Mouse (Mus musculus): ENCODE results near the gene Zbtb33. TPM values are rescaled to one million over a fixed set of nuclear protein-coding genes. Genes with fewer than 3 reads are reported as not detected.

Zbtb33 gene
- polyA plus RNA-seq, 2 experiments = 4.8 to 8.7 TPM

DNA sequence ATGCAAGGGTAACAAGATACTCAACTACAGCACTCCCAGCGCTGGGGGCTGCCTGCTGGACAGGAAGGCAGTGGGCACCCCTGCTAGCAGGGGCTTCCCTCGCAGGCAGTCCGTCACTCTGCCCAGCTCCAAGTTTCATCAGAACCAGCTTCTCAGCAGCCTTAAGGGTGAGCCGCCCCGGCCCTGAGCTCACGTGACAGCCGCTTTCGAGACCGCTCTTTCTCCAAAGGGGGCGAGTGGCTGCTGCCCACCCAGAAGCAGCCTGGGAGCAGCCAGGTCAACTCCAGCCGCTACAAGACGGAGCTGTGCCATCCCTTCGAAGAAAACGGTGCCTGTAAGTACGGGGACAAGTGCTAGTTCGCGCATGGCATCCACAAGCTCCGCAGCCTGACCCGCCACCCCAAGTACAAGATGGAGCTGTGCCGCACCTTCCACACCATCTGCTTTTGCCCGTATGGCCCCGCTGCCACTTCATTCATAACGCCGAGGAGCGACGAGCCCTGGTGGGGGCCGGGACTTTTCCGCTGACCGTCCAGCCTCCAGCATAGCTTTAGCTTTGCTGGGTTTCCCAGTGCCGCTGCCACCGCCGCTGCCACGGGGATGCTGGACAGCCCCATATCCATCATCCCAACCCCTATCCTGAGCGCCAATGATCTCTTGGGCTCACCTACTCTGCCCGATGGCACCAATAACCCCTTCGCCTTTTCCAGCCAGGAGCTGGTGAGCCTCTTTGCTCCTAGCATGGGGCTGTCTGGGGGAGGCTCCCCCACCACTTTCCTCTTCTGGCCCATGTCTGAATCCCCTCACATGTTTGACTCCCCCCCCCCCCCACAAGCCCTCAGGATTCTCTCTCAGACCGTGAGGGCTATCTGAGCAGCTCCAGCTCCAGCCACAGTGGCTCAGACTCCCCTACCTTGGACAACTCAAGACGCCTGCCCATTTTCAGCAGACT lies 8.7 kb upstream of the Zbtb33 start:
- Histone ChIP-seq H3K27ac (replicated peaks; ENCODE audit: low read depth, low read length) (no peak overlapping the region), H3K36me3 (ENCODE audit: control insufficient read depth, insufficient read depth, low read length) (no peaks in the 10 kb centered on the region), H3K4me1 (ENCODE audit: control insufficient read depth, insufficient read depth, low read length) (no peaks in the 10 kb centered on the region), H3K4me2 (replicated peaks; ENCODE audit: low read depth, low read length, severe bottlenecking) (peak overlapping the region; percentile 61), H3K9me3 (ENCODE audit: control insufficient read depth, low read length) (peaks cover 3% of the 10 kb centered on the region), H3K27me3 (ENCODE audit: control insufficient read depth, insufficient read depth, low read length) (no peaks in the 10 kb centered on the region), H3K4me3 (replicated peaks; ENCODE audit: low read length) (peak overlapping the region; percentile 41), H3K9ac (ENCODE audit: low read depth, low read length, severe bottlenecking) (peak overlapping the region; percentile 43)
- no peak for TF ChIP-seq POLR2A (IDR thresholded peaks at IDR 0.05; ENCODE audit: borderline replicate concordance, extremely low read depth, insufficient read depth, insufficient read length)
- 22% methylated on average over 35 of the region's 38 CpGs for WGBS
- DNase-seq (ENCODE audit: low spot score) (no peak), ATAC-seq (ENCODE audit: low FRiP score, low read depth) (peak; percentile 57)

DNA sequence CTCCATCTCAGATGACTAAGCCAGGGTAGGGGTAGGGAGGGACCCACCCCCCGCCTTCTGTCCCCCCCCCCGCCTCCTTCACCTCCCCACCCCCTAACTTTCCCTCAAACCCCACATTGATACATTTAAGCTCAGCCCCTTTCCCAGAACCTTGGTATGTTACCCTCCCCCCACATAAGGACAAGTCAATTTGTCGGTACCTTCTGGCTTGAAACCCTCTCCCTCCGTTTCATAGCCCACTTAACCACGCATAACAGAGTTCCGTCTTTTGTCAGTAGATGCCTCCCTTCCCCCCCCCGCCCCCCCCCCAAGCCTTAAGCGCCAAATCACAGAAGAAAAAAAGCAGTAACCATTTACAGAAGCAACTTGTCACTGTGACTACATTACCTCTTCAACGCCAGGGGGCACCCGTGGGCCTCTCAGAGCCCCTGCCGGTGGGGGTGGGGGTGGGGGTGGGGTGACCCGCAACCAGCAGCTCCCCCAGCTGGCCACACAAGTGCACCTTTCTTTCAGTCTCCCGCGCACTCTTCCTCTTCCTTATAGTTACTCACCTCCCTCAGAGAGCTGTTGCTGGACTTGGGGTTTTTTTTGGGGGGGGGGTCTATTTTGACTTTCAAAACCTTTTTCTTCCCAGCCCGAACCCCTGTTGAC lies 7.9 kb upstream of the Zbtb33 start:
- H3K9ac ChIP-seq (ENCODE audit: low read depth, low read length, severe bottlenecking) = no peak overlapping the region
- no peaks in the 10 kb centered on the region for H3K27me3 ChIP-seq (ENCODE audit: control insufficient read depth, insufficient read depth, low read length)
- peak overlapping the region; percentile 41 for H3K4me3 ChIP-seq (replicated peaks; ENCODE audit: low read length)
- DNase-seq (ENCODE audit: low spot score) = peak; percentile 34
- no peaks in the 10 kb centered on the region for H3K36me3 ChIP-seq (ENCODE audit: control insufficient read depth, insufficient read depth, low read length)
- no peaks in the 10 kb centered on the region for H3K4me1 ChIP-seq (ENCODE audit: control insufficient read depth, insufficient read depth, low read length)
- no peak overlapping the region for H3K27ac ChIP-seq (replicated peaks; ENCODE audit: low read depth, low read length)
- ATAC-seq (ENCODE audit: low FRiP score, low read depth) = peak; percentile 75
- WGBS = 29% methylated on average over 11 of the region's 15 CpGs
- no peak for TF ChIP-seq POLR2A (IDR thresholded peaks at IDR 0.05; ENCODE audit: borderline replicate concordance, extremely low read depth, insufficient read depth, insufficient read length)
- H3K9me3 ChIP-seq (ENCODE audit: control insufficient read depth, low read length) = peaks cover 3% of the 10 kb centered on the region
- H3K4me2 ChIP-seq (replicated peaks; ENCODE audit: low read depth, low read length, severe bottlenecking) = peak overlapping the region; percentile 61

DNA sequence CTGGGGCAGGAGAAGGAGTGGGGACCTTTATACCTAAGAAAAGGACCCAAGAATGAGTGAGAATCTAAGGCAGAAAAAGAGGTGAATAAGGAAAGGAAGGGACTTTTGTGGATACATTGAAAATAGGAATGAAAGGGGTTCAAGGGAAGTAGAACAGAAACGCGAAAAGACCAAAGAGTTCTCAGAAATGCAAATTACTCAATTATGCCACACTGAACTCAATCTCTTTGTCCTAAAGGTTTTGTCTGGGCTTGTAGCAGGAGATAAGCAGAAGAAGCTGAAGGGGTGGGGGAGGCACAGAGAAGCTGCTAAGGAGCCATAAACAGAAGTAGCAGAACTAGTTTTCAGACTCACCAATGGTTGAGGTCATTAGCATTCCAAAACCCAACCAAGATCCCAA lies 4.1 kb upstream of the Zbtb33 start:
- no peak overlapping the region for H3K4me2 ChIP-seq (replicated peaks; ENCODE audit: low read depth, low read length, severe bottlenecking)
- H3K36me3 ChIP-seq (ENCODE audit: control insufficient read depth, insufficient read depth, low read length) = no peaks in the 10 kb centered on the region
- no peak overlapping the region for H3K4me3 ChIP-seq (replicated peaks; ENCODE audit: low read length)
- ATAC-seq (ENCODE audit: low FRiP score, low read depth) (no peak), DNase-seq (ENCODE audit: low spot score) (no peak)
- no peaks in the 10 kb centered on the region for H3K27me3 ChIP-seq (ENCODE audit: control insufficient read depth, insufficient read depth, low read length)
- H3K9ac ChIP-seq (ENCODE audit: low read depth, low read length, severe bottlenecking) = no peak overlapping the region
- H3K4me1 ChIP-seq (ENCODE audit: control insufficient read depth, insufficient read depth, low read length) = no peaks in the 10 kb centered on the region
- H3K9me3 ChIP-seq (ENCODE audit: control insufficient read depth, low read length) = no peaks in the 10 kb centered on the region
- no peak for TF ChIP-seq POLR2A (IDR thresholded peaks at IDR 0.05; ENCODE audit: borderline replicate concordance, extremely low read depth, insufficient read depth, insufficient read length)
- H3K27ac ChIP-seq (replicated peaks; ENCODE audit: low read depth, low read length) = no peak overlapping the region
- 53% methylated on average over 2 of the region's 2 CpGs for WGBS

DNA sequence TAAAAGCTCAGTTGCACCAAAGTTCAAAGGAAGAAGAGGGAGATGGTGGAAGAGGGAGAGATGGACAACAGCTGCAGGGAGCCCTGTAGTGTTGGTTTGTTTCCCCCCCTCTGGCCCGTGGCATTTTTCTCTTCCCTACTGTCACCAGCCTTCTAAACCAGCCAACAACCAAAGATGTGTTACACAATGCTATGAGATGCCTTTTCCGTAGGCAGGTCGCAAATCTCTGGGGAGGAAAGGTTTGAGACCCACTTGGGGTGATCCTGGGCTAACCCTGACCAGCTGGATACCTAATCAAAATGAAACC lies 818 bp downstream of the Zbtb33 start:
- Histone ChIP-seq H3K27ac (replicated peaks; ENCODE audit: low read depth, low read length) (peak overlapping the region; percentile 73), H3K36me3 (ENCODE audit: control insufficient read depth, insufficient read depth, low read length) (0 out of 2 replicates have a peak, but pooled peaks cover 3% of the 10 kb centered on the region), H3K4me1 (ENCODE audit: control insufficient read depth, insufficient read depth, low read length) (no peaks in the 10 kb centered on the region), H3K4me2 (replicated peaks; ENCODE audit: low read depth, low read length, severe bottlenecking) (peak overlapping the region; percentile 58), H3K27me3 (ENCODE audit: control insufficient read depth, insufficient read depth, low read length) (no peaks in the 10 kb centered on the region), H3K9ac (ENCODE audit: low read depth, low read length, severe bottlenecking) (peak overlapping the region; percentile 81), H3K4me3 (replicated peaks; ENCODE audit: low read length) (peak overlapping the region; percentile 59), H3K9me3 (ENCODE audit: control insufficient read depth, low read length) (no peaks in the 10 kb centered on the region)
- no peak for DNase-seq (ENCODE audit: low spot score)
- no peak for TF ChIP-seq POLR2A (IDR thresholded peaks at IDR 0.05; ENCODE audit: borderline replicate concordance, extremely low read depth, insufficient read depth, insufficient read length)
- 36% methylated on average over 3 of the region's 3 CpGs for WGBS
- no peak for ATAC-seq (ENCODE audit: low FRiP score, low read depth)

DNA sequence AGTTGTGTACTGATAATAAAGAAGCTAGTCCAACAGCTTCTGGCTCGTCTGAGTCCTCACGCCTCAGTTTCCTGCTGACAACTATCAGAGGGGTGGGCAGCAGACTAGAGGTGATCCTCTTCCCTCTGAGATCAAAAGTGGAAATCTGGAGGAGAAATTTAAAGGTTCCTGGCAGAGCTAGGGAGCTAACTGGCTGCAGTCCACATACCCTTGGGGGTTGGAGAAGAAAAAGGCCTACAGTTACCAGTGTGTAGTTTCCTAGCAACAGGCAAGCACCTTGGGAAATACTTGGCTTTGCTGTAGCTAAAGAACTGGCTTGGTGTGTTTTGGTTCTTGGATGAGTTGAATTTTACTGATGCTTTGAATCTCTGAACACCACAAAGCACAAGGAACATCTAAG lies 12.2 kb downstream of the Zbtb33 start:
- ATAC-seq (ENCODE audit: low FRiP score, low read depth) = no peak
- H3K4me2 ChIP-seq (replicated peaks; ENCODE audit: low read depth, low read length, severe bottlenecking) = no peak overlapping the region
- no peak overlapping the region for H3K27ac ChIP-seq (replicated peaks; ENCODE audit: low read depth, low read length)
- H3K4me1 ChIP-seq (ENCODE audit: control insufficient read depth, insufficient read depth, low read length) = no peaks in the 10 kb centered on the region
- H3K4me3 ChIP-seq (replicated peaks; ENCODE audit: low read length) = no peak overlapping the region
- WGBS = 59% methylated on average over 2 of the region's 2 CpGs
- no peaks in the 10 kb centered on the region for H3K36me3 ChIP-seq (ENCODE audit: control insufficient read depth, insufficient read depth, low read length)
- no peak for TF ChIP-seq POLR2A (IDR thresholded peaks at IDR 0.05; ENCODE audit: borderline replicate concordance, extremely low read depth, insufficient read depth, insufficient read length)
- no peaks in the 10 kb centered on the region for H3K27me3 ChIP-seq (ENCODE audit: control insufficient read depth, insufficient read depth, low read length)
- DNase-seq (ENCODE audit: low spot score) = peak; percentile 22
- H3K9me3 ChIP-seq (ENCODE audit: control insufficient read depth, low read length) = no peaks in the 10 kb centered on the region
- no peak overlapping the region for H3K9ac ChIP-seq (ENCODE audit: low read depth, low read length, severe bottlenecking)

Data from limb, embryonic 14.5 days (tissue).